Mouse (Mus musculus): ENCODE measurements at regions not wholly inside any gene's neighbourhood (a gene's known extent, or its start where the extent isn't known, plus 50 kb on each side); places are given as distances from the start of the nearest gene placed in this dataset.

- Histone ChIP-seq H3K4me1 (peaks cover 16% of the 10 kb centered on the region), H3K27ac (replicated peaks) (no peak overlapping the region), H3K4me2 (peak overlapping the region; percentile 58), H3K36me3 (no peaks in the 10 kb centered on the region), H3K27me3 (replicated peaks) (no peaks in the 10 kb centered on the region; the same call in 1 of the 2 replicates), H3K4me3 (replicated peaks) (peak overlapping the region; percentile 33), H3K9ac (replicated peaks) (peak overlapping the region; percentile 28; the same call in 1 of the 2 replicates), H3K9me3 (replicated peaks) (no peaks in the 10 kb centered on the region)
- no peak; the same call in 1 of the 2 replicates for ATAC-seq (ENCODE audit: low FRiP score)
- WGBS = 28% methylated on average over 7 of the region's 7 CpGs
Measured at GRCm38 (mm10) chr7:95689161-95689833, 481.7 kb upstream of the Tenm4 start.

GRCm38 (mm10) chr7:95699506-95699905 is 471.5 kb upstream of the Tenm4 start:
- no peaks in the 10 kb centered on the region for H3K27me3 ChIP-seq (replicated peaks)
- no peak overlapping the region for H3K27ac ChIP-seq (replicated peaks)
- ATAC-seq (ENCODE audit: low FRiP score) = no peak
- H3K9me3 ChIP-seq (replicated peaks) = no peaks in the 10 kb centered on the region
- no peak overlapping the region for H3K4me3 ChIP-seq (replicated peaks)
- no peak overlapping the region for H3K9ac ChIP-seq (replicated peaks)
- H3K4me1 ChIP-seq = no peaks in the 10 kb centered on the region
- no peak overlapping the region for H3K4me2 ChIP-seq
- no peaks in the 10 kb centered on the region for H3K36me3 ChIP-seq
- 50% methylated on average over 9 of the region's 9 CpGs for WGBS

GRCm38 (mm10) chr7:95710088-95710487 is 461.0 kb upstream of the Tenm4 start:
- ATAC-seq (ENCODE audit: low FRiP score) = no peak
- Histone ChIP-seq H3K9me3 (replicated peaks) (no peaks in the 10 kb centered on the region), H3K27ac (replicated peaks) (no peak overlapping the region), H3K4me1 (no peaks in the 10 kb centered on the region), H3K9ac (replicated peaks) (no peak overlapping the region), H3K36me3 (no peaks in the 10 kb centered on the region), H3K27me3 (replicated peaks) (no peaks in the 10 kb centered on the region), H3K4me3 (replicated peaks) (no peak overlapping the region), H3K4me2 (no peak overlapping the region)
- 87% methylated on average over 7 of the region's 7 CpGs for WGBS

- Histone ChIP-seq H3K4me3 (replicated peaks) (no peak overlapping the region), H3K9me3 (replicated peaks) (no peaks in the 10 kb centered on the region), H3K9ac (replicated peaks) (no peak overlapping the region), H3K4me2 (no peak overlapping the region), H3K27ac (replicated peaks) (no peak overlapping the region), H3K36me3 (no peaks in the 10 kb centered on the region), H3K27me3 (replicated peaks) (no peaks in the 10 kb centered on the region), H3K4me1 (no peaks in the 10 kb centered on the region)
- no peak for ATAC-seq (ENCODE audit: low FRiP score)
Measured at GRCm38 (mm10) chr7:95720083-95720482, 451.0 kb upstream of the Tenm4 start.

GRCm38 (mm10) chr7:95725716-95726487 is 445.1 kb upstream of the Tenm4 start:
- H3K27ac ChIP-seq (replicated peaks) = no peak overlapping the region
- no peaks in the 10 kb centered on the region for H3K9me3 ChIP-seq (replicated peaks)
- no peaks in the 10 kb centered on the region for H3K27me3 ChIP-seq (replicated peaks)
- no peak overlapping the region for H3K9ac ChIP-seq (replicated peaks)
- H3K4me1 ChIP-seq = no peaks in the 10 kb centered on the region
- no peak for ATAC-seq (ENCODE audit: low FRiP score)
- no peaks in the 10 kb centered on the region for H3K36me3 ChIP-seq
- no peak overlapping the region for H3K4me2 ChIP-seq
- no peak overlapping the region for H3K4me3 ChIP-seq (replicated peaks)
- WGBS = 67% methylated on average over 2 of the region's 2 CpGs

GRCm38 (mm10) chr7:95733807-95734206 is 437.2 kb upstream of the Tenm4 start:
- WGBS = 71% methylated on average over 1 of the region's 1 CpGs
- Histone ChIP-seq H3K4me1 (no peaks in the 10 kb centered on the region), H3K4me3 (replicated peaks) (no peak overlapping the region), H3K9me3 (replicated peaks) (no peaks in the 10 kb centered on the region), H3K9ac (replicated peaks) (no peak overlapping the region), H3K27me3 (replicated peaks) (no peaks in the 10 kb centered on the region), H3K27ac (replicated peaks) (no peak overlapping the region), H3K36me3 (no peaks in the 10 kb centered on the region), H3K4me2 (no peak overlapping the region)
- ATAC-seq (ENCODE audit: low FRiP score) = no peak

- no peak overlapping the region for H3K4me3 ChIP-seq (replicated peaks)
- no peak overlapping the region for H3K27ac ChIP-seq (replicated peaks)
- H3K4me1 ChIP-seq = no peaks in the 10 kb centered on the region
- H3K27me3 ChIP-seq (replicated peaks) = no peaks in the 10 kb centered on the region
- no peaks in the 10 kb centered on the region for H3K9me3 ChIP-seq (replicated peaks)
- H3K36me3 ChIP-seq = no peaks in the 10 kb centered on the region
- no peak overlapping the region for H3K9ac ChIP-seq (replicated peaks)
- WGBS = 47% methylated on average over 5 of the region's 5 CpGs
- ATAC-seq (ENCODE audit: low FRiP score) = no peak
- H3K4me2 ChIP-seq = no peak overlapping the region
Measured at GRCm38 (mm10) chr7:95734587-95734986, 436.5 kb upstream of the Tenm4 start.

- Histone ChIP-seq H3K4me1 (no peaks in the 10 kb centered on the region), H3K4me3 (replicated peaks) (no peak overlapping the region), H3K27me3 (replicated peaks) (no peaks in the 10 kb centered on the region), H3K9me3 (replicated peaks) (no peaks in the 10 kb centered on the region), H3K36me3 (no peaks in the 10 kb centered on the region), H3K27ac (replicated peaks) (no peak overlapping the region), H3K9ac (replicated peaks) (no peak overlapping the region), H3K4me2 (no peak overlapping the region)
- no peak for ATAC-seq (ENCODE audit: low FRiP score)
Measured at GRCm38 (mm10) chr7:95736716-95737115, 434.3 kb upstream of the Tenm4 start.

GRCm38 (mm10) chr7:95738725-95739245 is 432.3 kb upstream of the Tenm4 start:
- Histone ChIP-seq H3K4me3 (replicated peaks) (no peak overlapping the region), H3K4me1 (no peaks in the 10 kb centered on the region), H3K36me3 (no peaks in the 10 kb centered on the region), H3K27ac (replicated peaks) (no peak overlapping the region), H3K4me2 (no peak overlapping the region), H3K9ac (replicated peaks) (no peak overlapping the region), H3K9me3 (replicated peaks) (no peaks in the 10 kb centered on the region), H3K27me3 (replicated peaks) (no peaks in the 10 kb centered on the region)
- WGBS = 81% methylated on average over 2 of the region's 2 CpGs
- ATAC-seq (ENCODE audit: low FRiP score) = no peak

GRCm38 (mm10) chr7:95739779-95740178 is 431.3 kb upstream of the Tenm4 start:
- no peak overlapping the region for H3K4me3 ChIP-seq (replicated peaks)
- no peak overlapping the region for H3K27ac ChIP-seq (replicated peaks)
- H3K27me3 ChIP-seq (replicated peaks) = no peaks in the 10 kb centered on the region
- 88% methylated on average over 5 of the region's 5 CpGs for WGBS
- H3K36me3 ChIP-seq = no peaks in the 10 kb centered on the region
- no peaks in the 10 kb centered on the region for H3K4me1 ChIP-seq
- no peak overlapping the region for H3K9ac ChIP-seq (replicated peaks)
- ATAC-seq (ENCODE audit: low FRiP score) = no peak
- no peaks in the 10 kb centered on the region for H3K9me3 ChIP-seq (replicated peaks)
- H3K4me2 ChIP-seq = no peak overlapping the region

- Histone ChIP-seq H3K4me3 (replicated peaks) (no peak overlapping the region), H3K36me3 (no peaks in the 10 kb centered on the region), H3K9ac (replicated peaks) (no peak overlapping the region), H3K27me3 (replicated peaks) (no peaks in the 10 kb centered on the region), H3K9me3 (replicated peaks) (no peaks in the 10 kb centered on the region), H3K4me2 (no peak overlapping the region), H3K27ac (replicated peaks) (no peak overlapping the region), H3K4me1 (peaks cover 5% of the 10 kb centered on the region; the same call in 1 of the 2 replicates)
- no peak for ATAC-seq (ENCODE audit: low FRiP score)
- 84% methylated on average over 2 of the region's 2 CpGs for WGBS
Measured at GRCm38 (mm10) chr7:95758375-95758774, 412.7 kb upstream of the Tenm4 start.
